Mouse (Mus musculus) MEL (cell line): ENCODE data around the gene Man2a2. TPM values are rescaled to one million over a fixed set of nuclear protein-coding genes. Genes with fewer than 3 reads are reported as not detected.
A peak's percentile ranks its signal among the peaks of the same experiment; 100 is the strongest.

ENCODE experiments used
- DNase-seq: peaks from one replicate; pipeline ENCODE4 v3.0.0; 2011; ENCODE audit warnings: low read depth, low spot score
- H3K27ac ChIP-seq: 2 replicates; pipeline ENCODE4 v1.5.1; 2012; ENCODE audit warnings: low read depth, mild to moderate bottlenecking, control low read depth, low read length, moderate library complexity; ENCODE audit not compliant: control insufficient read depth
- H3K27me3 ChIP-seq, 2 experiments: fragments of 150-350 bp in 1 of 2; sonication (generic) in 1 of 2; 2 replicates each; pipeline ENCODE4 v1.6.1; 2012; ENCODE audit warnings: low read length in 2 of 2, mild to moderate bottlenecking in 2 of 2, improper control_type of control experiment in 1 of 2, moderate library complexity in 1 of 2; ENCODE audit not compliant: insufficient read depth in 2 of 2, control insufficient read depth in 1 of 2
- H3K36me3 ChIP-seq, 2 experiments: 2 replicates each; pipeline ENCODE4 v1.6.1; 2012 to 2014; ENCODE audit warnings: low read length in 2 of 2, improper control_type of control experiment in 1 of 2, inconsistent platforms in 1 of 2, mild to moderate bottlenecking in 1 of 2; ENCODE audit not compliant: insufficient read depth in 2 of 2, control insufficient read depth in 1 of 2
- H3K4me1 ChIP-seq, 2 experiments: fragments of 150-350 bp in 1 of 2; sonication (generic) in 1 of 2; 2 replicates each; pipeline ENCODE4 v1.6.1; 2012; ENCODE audit warnings: low read length in 2 of 2, improper control_type of control experiment in 1 of 2, mild to moderate bottlenecking in 1 of 2; ENCODE audit not compliant: insufficient read depth in 2 of 2, control insufficient read depth in 1 of 2
- H3K4me3 ChIP-seq, 2 experiments: fragments of 150-350 bp in 1 of 2; sonication (generic) in 1 of 2; 2 replicates each; pipeline ENCODE4 v1.5.1; 2012; ENCODE audit warnings: low read depth in 2 of 2, low read length in 2 of 2, mild to moderate bottlenecking in 2 of 2, moderate library complexity in 2 of 2, control low read depth in 1 of 2, improper control_type of control experiment in 1 of 2; ENCODE audit not compliant: control insufficient read depth in 1 of 2, insufficient read depth in 1 of 2
- H3K79me2 ChIP-seq: 2 replicates; pipeline ENCODE4 v1.6.1; 2012; ENCODE audit warnings: mild to moderate bottlenecking, low read length, moderate library complexity; ENCODE audit not compliant: control insufficient read depth, poor library complexity, insufficient read depth
- H3K9ac ChIP-seq: 2 replicates; pipeline ENCODE4 v1.6.1; 2012; ENCODE audit warnings: low read depth, mild to moderate bottlenecking, control low read depth, low read length, moderate library complexity; ENCODE audit not compliant: control insufficient read depth, poor library complexity, severe bottlenecking
- H3K9me3 ChIP-seq: fragments of 150-350 bp; sonication (generic); replicated peaks from 2 replicates; pipeline ENCODE4 v1.6.1; 2012; ENCODE audit warnings: mild to moderate bottlenecking, low read length, improper control_type of control experiment, moderate library complexity; ENCODE audit not compliant: insufficient read depth
- CHD2 ChIP-seq: IDR thresholded peaks from 2 replicates; pipeline ENCODE4 v1.6.1; 2011; ENCODE audit warnings: low read length, improper control_type of control experiment
- E2F4 ChIP-seq: IDR thresholded peaks from 2 replicates; pipeline ENCODE4 v1.6.1; 2011; ENCODE audit warnings: low read depth, low read length, improper control_type of control experiment, borderline replicate concordance
- ELF1 ChIP-seq: IDR thresholded peaks from 2 replicates; pipeline ENCODE4 v1.6.1; 2014; ENCODE audit warnings: low read depth, mild to moderate bottlenecking, inconsistent platforms, low read length, improper control_type of control experiment, moderate library complexity
- EP300 ChIP-seq, 2 experiments: IDR thresholded peaks; 2 replicates each; pipeline ENCODE4 v1.6.1; 2011; ENCODE audit warnings: improper control_type of control experiment in 2 of 2, low read length in 2 of 2, low read depth in 1 of 2, mild to moderate bottlenecking in 1 of 2
- HCFC1 ChIP-seq: IDR thresholded peaks from 2 replicates; pipeline ENCODE4 v1.6.1; 2012; ENCODE audit warnings: low read depth, mild to moderate bottlenecking, inconsistent platforms, low read length, improper control_type of control experiment, moderate library complexity
- MXI1 ChIP-seq: IDR thresholded peaks from 2 replicates; pipeline ENCODE4 v1.6.1; 2011; ENCODE audit warnings: mild to moderate bottlenecking, low read depth, low read length, improper control_type of control experiment
- MYB ChIP-seq: IDR thresholded peaks from 2 replicates; pipeline ENCODE4 v1.6.1; 2011; ENCODE audit warnings: mild to moderate bottlenecking, low read depth, low read length, improper control_type of control experiment
- NRF1 ChIP-seq: IDR thresholded peaks from 2 replicates; pipeline ENCODE4 v1.6.1; 2014; ENCODE audit warnings: low read depth, mild to moderate bottlenecking, inconsistent platforms, low read length, improper control_type of control experiment, moderate library complexity; ENCODE audit not compliant: poor library complexity, insufficient read depth, severe bottlenecking
- RAD21 ChIP-seq: IDR thresholded peaks from 2 replicates; pipeline ENCODE4 v1.6.1; 2011; ENCODE audit warnings: mild to moderate bottlenecking, low read depth, low read length, improper control_type of control experiment
- SIN3A ChIP-seq: IDR thresholded peaks from 2 replicates; pipeline ENCODE4 v1.6.1; 2012; ENCODE audit warnings: low read length, improper control_type of control experiment, inconsistent platforms
- TAL1 ChIP-seq: IDR thresholded peaks from 2 replicates; pipeline ENCODE4 v1.6.1; 2012; ENCODE audit warnings: mild to moderate bottlenecking, inconsistent platforms, low read length, moderate library complexity, mixed read lengths
- TCF12 ChIP-seq: IDR thresholded peaks from 2 replicates; pipeline ENCODE4 v1.6.1; 2014; ENCODE audit warnings: low read depth, mild to moderate bottlenecking, inconsistent platforms, low read length, improper control_type of control experiment, moderate library complexity
- UBTF ChIP-seq: IDR thresholded peaks from 2 replicates; pipeline ENCODE4 v1.6.1; 2012; ENCODE audit warnings: low read depth, mild to moderate bottlenecking, inconsistent platforms, low read length, improper control_type of control experiment, moderate library complexity, borderline replicate concordance; ENCODE audit not compliant: insufficient read depth
- USF2 ChIP-seq, 2 experiments: IDR thresholded peaks; 2 replicates each; pipeline ENCODE4 v1.6.1; 2011 to 2012; ENCODE audit warnings: improper control_type of control experiment in 2 of 2, low read length in 2 of 2, borderline replicate concordance in 1 of 2, inconsistent platforms in 1 of 2, low read depth in 1 of 2, mild to moderate bottlenecking in 1 of 2; ENCODE audit not compliant: insufficient read depth in 1 of 2
- ZC3H11A ChIP-seq: IDR thresholded peaks from 2 replicates; pipeline ENCODE4 v1.6.1; 2012; ENCODE audit warnings: low read depth, mild to moderate bottlenecking, inconsistent platforms, low read length, improper control_type of control experiment
- ZNF384 ChIP-seq: IDR thresholded peaks from 2 replicates; pipeline ENCODE4 v1.6.1; 2012; ENCODE audit warnings: low read depth, mild to moderate bottlenecking, inconsistent platforms, low read length, improper control_type of control experiment
- polyA plus RNA-seq, 2 experiments: library from polyadenylated mRNA; stranded (reverse) in 1 of 2; unstranded in 1 of 2; fragments of >175 nt in 1 of 2; fragments of >200 nt in 1 of 2; gene quantifications; 2 replicates each; pipeline versions ENCODE4 v1.2.1 to v1.2.4; 2012; ENCODE audit warnings: low replicate concordance in 2 of 2, low read depth in 1 of 2; ENCODE audit not compliant: insufficient read length in 2 of 2, insufficient read depth in 1 of 2, missing spikeins in 1 of 2
- total RNA-seq: library from RNA; depleted of rRNA; stranded (reverse); fragments of 300-350 nt; gene quantifications from 2 replicates; pipeline ENCODE4 v1.2.3, GENCODE M21; 2012

The Man2a2 gene
- total and polyA plus RNA-seq, 3 experiments: 19.2 to 38.6 TPM; not detected in 1

DNA sequence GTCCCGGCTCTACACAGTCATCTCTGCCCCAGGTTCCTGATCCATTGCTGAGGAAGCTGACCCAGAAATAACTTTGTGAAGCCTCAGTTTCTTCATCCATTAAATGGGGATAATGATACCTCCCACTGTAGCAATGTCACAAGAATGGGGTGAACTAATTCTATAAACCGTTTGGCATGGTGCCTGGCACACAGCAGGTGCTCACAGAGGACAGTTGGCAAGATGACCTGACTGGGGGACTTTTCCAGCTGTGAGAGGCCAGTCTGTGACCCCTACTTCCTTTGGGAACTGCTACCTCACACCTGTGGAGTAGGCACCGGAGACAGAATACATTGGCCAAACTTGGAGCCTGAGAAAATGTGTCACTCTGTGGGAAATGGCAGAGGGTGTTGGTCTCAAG, 46.9 kb upstream of the Man2a2 start:
- H3K4me1 ChIP-seq: peaks cover 17 to 58% of the 10 kb centered on the region in 2 experiments

DNA sequence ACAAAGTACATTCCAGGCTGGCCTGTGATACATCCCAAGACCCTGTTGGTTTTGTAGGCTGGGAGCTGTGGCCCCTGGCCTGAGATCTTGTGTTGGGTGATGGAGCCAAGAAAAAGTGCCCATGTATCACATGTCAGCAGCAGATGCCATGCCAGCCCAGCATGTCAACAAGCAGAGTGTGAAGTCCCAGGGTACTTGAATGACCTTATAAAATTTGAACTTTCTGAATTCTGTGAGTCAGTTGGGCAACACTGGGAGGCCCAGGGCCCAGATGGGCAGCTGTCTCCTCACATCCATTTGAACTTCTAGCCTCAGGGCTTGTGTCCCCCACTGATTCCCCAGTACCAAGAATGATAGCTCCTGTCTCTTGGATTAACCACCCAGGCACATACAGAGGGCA, 46.4 kb upstream of the Man2a2 start:
- no peak for DNase-seq
- TF ChIP-seq HCFC1 (no peak), UBTF (no peak), RAD21 (no peak), CHD2 (no peak), TCF12 (no peak), MXI1 (no peak), NRF1 (no peak), TAL1 (no peak), USF2 (IDR thresholded peaks at IDR 0.05; ENCODE audit: borderline replicate concordance in 1 of 2, insufficient read depth in 1 of 2, low read depth in 1 of 2, low read length in 2 of 2) (no peak), SIN3A (no peak), MYB (no peak)
- TF ChIP-seq, all 39 proteins: peak for 0
- Histone ChIP-seq H3K36me3 (peaks cover 0 to 41% of the 10 kb centered on the region in 2 experiments; a peak in 2 of 4 replicates), H3K79me2 (no peaks in the 10 kb centered on the region), H3K4me1 (peaks cover 17 to 57% of the 10 kb centered on the region in 2 experiments), H3K9ac (no peak overlapping the region), H3K27me3 (no peaks in the 10 kb centered on the region), H3K4me3 (no peak overlapping the region), H3K9me3 (no peaks in the 10 kb centered on the region), H3K27ac (peak overlapping the region; percentile 57)

More for the DNA sequence above, 46.9 kb upstream of the Man2a2 start:
- H3K36me3 ChIP-seq: peaks cover 0 to 41% of the 10 kb centered on the region in 2 experiments; a peak in 2 of 4 replicates
- no peaks in the 10 kb centered on the region for H3K27me3 ChIP-seq
- no peaks in the 10 kb centered on the region for H3K9me3 ChIP-seq
- peak overlapping the region; percentile 57 for H3K27ac ChIP-seq
- no peak overlapping the region for H3K9ac ChIP-seq
- TF ChIP-seq ELF1 (no peak), CHD2 (no peak), EP300 (IDR thresholded peaks at IDR 0.05; ENCODE audit: low read depth in 1 of 2, low read length in 2 of 2) (no peak), TCF12 (no peak), HCFC1 (no peak), ZC3H11A (no peak), ZNF384 (no peak), E2F4 (no peak)
- no peak overlapping the region for H3K4me3 ChIP-seq
- no peak for DNase-seq
- H3K79me2 ChIP-seq: no peaks in the 10 kb centered on the region
